Comparison of ENCODE assay signal across 9 mouse cellular contexts in genomic region chr7:45831128-45831525, GRCm38 (mm10). TPM values are rescaled to one million over a fixed set of nuclear protein-coding genes. Genes with fewer than 3 reads are reported as not detected.
DNase-seq lines count a peak whose midpoint lies in the region; ATAC-seq and TF ChIP-seq lines count a peak whose summit lies in the region.
"Had no signal": no experiment of that assay in that cellular context is flagged by ENCODE, and none has a peak within 500 bp of the region (broad histone marks: within the 10 kb centered on the region; RNA-seq: fewer than 3 reads in every experiment).

No protein-coding gene starts in this region.

- H3K4me3 ChIP-seq in heart, embryonic 14.5 days (ENCODE audit: control insufficient read depth in 1 of 2, insufficient read depth in 1 of 2, low read depth in 1 of 2, low read length in 2 of 2): peak overlapping the region; percentile 68 to 82
- peak overlapping the region; percentile 86 for H3K4me3 ChIP-seq in G1E (ENCODE audit: low read depth, low read length)
- H3K4me3 ChIP-seq in hindbrain, embryonic 11.5 days (ENCODE audit: low read depth, low read length): peak overlapping the region; percentile 89
- peak overlapping the region; percentile 79 for H3K4me3 ChIP-seq in midbrain, embryonic 12.5 days

- peaks cover 35% of the 10 kb centered on the region for H3K36me3 ChIP-seq in heart, embryonic 14.5 days (ENCODE audit: control insufficient read depth, insufficient read depth, low read length)
- peaks cover 40% of the 10 kb centered on the region for H3K36me3 ChIP-seq in G1E (replicated peaks)
- peaks cover 4% of the 10 kb centered on the region; the same call in 1 of the 2 replicates for H3K36me3 ChIP-seq in hindbrain, embryonic 11.5 days (ENCODE audit: control insufficient read depth, insufficient read depth, low read length)
- peaks cover 26% of the 10 kb centered on the region for H3K36me3 ChIP-seq in midbrain, embryonic 12.5 days

- intact Hi-C loops in heart, postnatal 25 days (cut with DNase I): loop anchor here (2.0 kb wide), 1 partner anchor 18 kb away; no protein-coding TSS in a partner anchor

- WGBS in heart, embryonic 14.5 days: 24% methylated on average over 5 of the region's 5 CpGs
- WGBS in hindbrain, embryonic 11.5 days: 25% methylated on average over 5 of the region's 5 CpGs
- WGBS in midbrain, embryonic 12.5 days: 18% methylated on average over 5 of the region's 5 CpGs

- TF ChIP-seq CTCF in G1E (IDR thresholded peaks at IDR 0.05; ENCODE audit: low read depth, low read length): no peak

- H3K4me2 ChIP-seq in heart, embryonic 14.5 days (ENCODE audit: low read length): peak overlapping the region; percentile 74
- H3K4me2 ChIP-seq in hindbrain, embryonic 11.5 days (replicated peaks; ENCODE audit: low read depth, low read length): peak overlapping the region; percentile 84
- peak overlapping the region; percentile 78 for H3K4me2 ChIP-seq in midbrain, embryonic 12.5 days (replicated peaks)

- no peak for DNase-seq in heart, postnatal 25 days (ENCODE audit: low spot score)
- no peak for DNase-seq in G1E (ENCODE audit: low spot score)
- no peak for DNase-seq in hindbrain, embryonic 11.5 days (ENCODE audit: low spot score)
- DNase-seq in layer of hippocampus, postnatal 25 days (ENCODE audit: extremely low spot score in 1 of 2, low spot score in 1 of 2): no peak
- no peak for DNase-seq in frontal cortex, adult 2 months (ENCODE audit: extremely low spot score in 1 of 2, low spot score in 1 of 2)
- DNase-seq in spleen, postnatal 36 days (ENCODE audit: low spot score in 2 of 2): no peak

- H3K4me1 ChIP-seq in heart, embryonic 14.5 days (ENCODE audit: control insufficient read depth in 2 of 2, insufficient read depth in 2 of 2, low read length in 2 of 2): peaks cover 3 to 20% of the 10 kb centered on the region in 2 experiments; a peak in 3 of 4 replicates
- peaks cover 47% of the 10 kb centered on the region for H3K4me1 ChIP-seq in G1E (ENCODE audit: insufficient read depth, low read depth, low read length)
- H3K4me1 ChIP-seq in hindbrain, embryonic 11.5 days (replicated peaks; ENCODE audit: control insufficient read depth, insufficient read depth, low read length): peaks cover 11% of the 10 kb centered on the region
- peaks cover 32% of the 10 kb centered on the region for H3K4me1 ChIP-seq in midbrain, embryonic 12.5 days

- peaks cover 51% of the 10 kb centered on the region for H3K27me3 ChIP-seq in heart, embryonic 14.5 days (ENCODE audit: control insufficient read depth, insufficient read depth, low read length)
- H3K27me3 ChIP-seq in G1E (ENCODE audit: insufficient read depth, low read length): peaks cover 2% of the 10 kb centered on the region; the same call in 1 of the 2 replicates
- peaks cover 45% of the 10 kb centered on the region for H3K27me3 ChIP-seq in hindbrain, embryonic 11.5 days (ENCODE audit: control insufficient read depth, insufficient read depth, low read length)
- H3K27me3 ChIP-seq in midbrain, embryonic 12.5 days: peaks cover 49% of the 10 kb centered on the region
- H3K27me3 ChIP-seq: Patski had no signal

- H3K9me3 ChIP-seq in heart, embryonic 14.5 days (ENCODE audit: control insufficient read depth, low read length): no peaks in the 10 kb centered on the region
- peaks cover 27% of the 10 kb centered on the region for H3K9me3 ChIP-seq in G1E (replicated peaks)
- H3K9me3 ChIP-seq in hindbrain, embryonic 11.5 days (ENCODE audit: control insufficient read depth, low read length): no peaks in the 10 kb centered on the region
- no peaks in the 10 kb centered on the region for H3K9me3 ChIP-seq in midbrain, embryonic 12.5 days

- no peak overlapping the region for H3K27ac ChIP-seq in heart, embryonic 14.5 days (replicated peaks in 1 of 2; ENCODE audit: control insufficient read depth in 1 of 2, insufficient read depth in 1 of 2, low read depth in 2 of 2, low read length in 2 of 2)
- H3K27ac ChIP-seq in hindbrain, embryonic 11.5 days (ENCODE audit: low read depth, low read length): no peak overlapping the region
- peak overlapping the region; percentile 71; the same call in 1 of the 2 replicates for H3K27ac ChIP-seq in midbrain, embryonic 12.5 days (replicated peaks)

- no peak for ATAC-seq in heart, embryonic 14.5 days (ENCODE audit: insufficient number of reproducible peaks, insufficient read depth, low FRiP score, low read depth)
- ATAC-seq in G1E (ENCODE audit: extremely low read depth, insufficient number of reproducible peaks, low FRiP score, poor library complexity, severe bottlenecking): no peak
- ATAC-seq in hindbrain, embryonic 11.5 days (ENCODE audit: low FRiP score): peak; percentile 56; the same call in 1 of the 2 replicates
- ATAC-seq in midbrain, embryonic 12.5 days (ENCODE audit: low FRiP score, low read depth): peak; percentile 55; the same call in 1 of the 2 replicates

- peak overlapping the region; percentile 83 for H3K9ac ChIP-seq in heart, embryonic 14.5 days (ENCODE audit: low read length)
- peak overlapping the region; percentile 77 for H3K9ac ChIP-seq in hindbrain, embryonic 11.5 days (ENCODE audit: low read depth, low read length)
- H3K9ac ChIP-seq in midbrain, embryonic 12.5 days (replicated peaks): no peak overlapping the region

RNA-seq across cellular contexts. Expression of gene Grwd1, which starts 0.4 kb away (rescaled TPM):
- polyA plus RNA-seq in heart, embryonic 14.5 days (2014; fragmentation: Nextera tagmentation; extraction: Ambion mirVana): 33.5 and 36.2 TPM in 2 replicates
- 10 to 100 TPM in 1 of 2 experiments, 1 to 10 TPM in 1; 10.0 to 11.2 TPM for total RNA-seq in heart, postnatal 25 days (2021)
- total RNA-seq in G1E (2014; fragmentation: Nextera tagmentation) (10.2 and 16.9 TPM in 2 replicates), G1E (2017) (20.6 and 21.9 TPM in 2 replicates)
- polyA plus RNA-seq in G1E (2012): 62.9 and 72.8 TPM in 2 replicates
- 56.7 and 66.0 TPM in 2 replicates for polyA plus RNA-seq in hindbrain, embryonic 11.5 days (2014; fragmentation: Nextera tagmentation; extraction: Ambion mirVana)
- polyA plus RNA-seq in midbrain, embryonic 12.5 days (2016; fragmentation: Nextera tagmentation; extraction: Ambion mirVana): 50.1 and 50.2 TPM in 2 replicates
- total RNA-seq in layer of hippocampus, postnatal 25 days (2021): 10 to 100 TPM; 20.0 to 20.8 TPM
- polyA plus RNA-seq in frontal cortex, adult 2 months (2012; rRNA removed): 17.9 TPM in 2 replicates

RNA-seq across cellular contexts. Expression of gene Kcnj14, which starts 6.5 kb away (rescaled TPM):
- 0.26 and 0.78 TPM in 2 replicates for polyA plus RNA-seq in heart, embryonic 14.5 days (2014; fragmentation: Nextera tagmentation; extraction: Ambion mirVana)
- total RNA-seq in heart, postnatal 25 days (2021): under 1 TPM; 0.55 to 0.70 TPM
- 0.30 TPM in 1 of 2 replicates, not detected in the other for total RNA-seq in G1E (2014; fragmentation: Nextera tagmentation)
- 0.23 and 0.33 TPM in 2 replicates for total RNA-seq in G1E (2017)
- polyA plus RNA-seq in G1E (2012): 0.39 and 0.57 TPM in 2 replicates
- polyA plus RNA-seq in hindbrain, embryonic 11.5 days (2014; fragmentation: Nextera tagmentation; extraction: Ambion mirVana): 0.48 and 0.57 TPM in 2 replicates
- polyA plus RNA-seq in midbrain, embryonic 12.5 days (2016; fragmentation: Nextera tagmentation; extraction: Ambion mirVana): 0.46 and 1.1 TPM in 2 replicates
- 1 to 10 TPM; 1.4 to 2.6 TPM for total RNA-seq in layer of hippocampus, postnatal 25 days (2021)
- polyA plus RNA-seq in frontal cortex, adult 2 months (2012; rRNA removed): 2.1 and 2.6 TPM in 2 replicates

RNA-seq across cellular contexts. Expression of gene Cyth2, which starts 16.7 kb away (rescaled TPM):
- polyA plus RNA-seq in heart, embryonic 14.5 days (2014; fragmentation: Nextera tagmentation; extraction: Ambion mirVana): 88.6 and 89.7 TPM in 2 replicates
- total RNA-seq in heart, postnatal 25 days (2021): 10 to 100 TPM; 63.2 to 65.5 TPM
- total RNA-seq in G1E (2014; fragmentation: Nextera tagmentation) (14.5 and 18.5 TPM in 2 replicates), G1E (2017) (40.9 and 47.6 TPM in 2 replicates)
- 85.5 and 121 TPM in 2 replicates for polyA plus RNA-seq in G1E (2012)
- 211 and 248 TPM in 2 replicates for polyA plus RNA-seq in hindbrain, embryonic 11.5 days (2014; fragmentation: Nextera tagmentation; extraction: Ambion mirVana)
- polyA plus RNA-seq in midbrain, embryonic 12.5 days (2016; fragmentation: Nextera tagmentation; extraction: Ambion mirVana): 288 and 293 TPM in 2 replicates
- total RNA-seq in layer of hippocampus, postnatal 25 days (2021): 100 to 1,000 TPM; 153 to 154 TPM
- polyA plus RNA-seq in frontal cortex, adult 2 months (2012; rRNA removed): 158 and 167 TPM in 2 replicates

RNA-seq across cellular contexts. Expression of gene Kdelr1, which starts 41.4 kb away (rescaled TPM):
- 85.7 and 125 TPM in 2 replicates for polyA plus RNA-seq in heart, embryonic 14.5 days (2014; fragmentation: Nextera tagmentation; extraction: Ambion mirVana)
- total RNA-seq in heart, postnatal 25 days (2021): 100 to 1,000 TPM in 1 of 2 experiments, 10 to 100 TPM in 1; 97.5 to 114 TPM
- total RNA-seq in G1E (2014; fragmentation: Nextera tagmentation): 125 and 135 TPM in 2 replicates
- 54.8 and 55.2 TPM in 2 replicates for total RNA-seq in G1E (2017)
- polyA plus RNA-seq in G1E (2012): 209 and 350 TPM in 2 replicates
- 75.9 and 99.4 TPM in 2 replicates for polyA plus RNA-seq in hindbrain, embryonic 11.5 days (2014; fragmentation: Nextera tagmentation; extraction: Ambion mirVana)
- polyA plus RNA-seq in midbrain, embryonic 12.5 days (2016; fragmentation: Nextera tagmentation; extraction: Ambion mirVana): 40.6 and 54.6 TPM in 2 replicates
- total RNA-seq in layer of hippocampus, postnatal 25 days (2021): 10 to 100 TPM; 74.9 to 75.2 TPM
- 95.1 and 121 TPM in 2 replicates for polyA plus RNA-seq in frontal cortex, adult 2 months (2012; rRNA removed)

RNA-seq across cellular contexts. Expression of gene Sult2b1, which starts 46.7 kb away (rescaled TPM):
- polyA plus RNA-seq in heart, embryonic 14.5 days (2014; fragmentation: Nextera tagmentation; extraction: Ambion mirVana): 0.30 and 0.81 TPM in 2 replicates
- not detected for total RNA-seq in heart, postnatal 25 days (2021)
- not detected in 2 replicates for total RNA-seq in G1E (2014; fragmentation: Nextera tagmentation)
- 0.05 and 0.35 TPM in 2 replicates for total RNA-seq in G1E (2017)
- polyA plus RNA-seq in G1E (2012): not detected in 2 replicates
- 1.4 and 1.9 TPM in 2 replicates for polyA plus RNA-seq in hindbrain, embryonic 11.5 days (2014; fragmentation: Nextera tagmentation; extraction: Ambion mirVana)
- polyA plus RNA-seq in midbrain, embryonic 12.5 days (2016; fragmentation: Nextera tagmentation; extraction: Ambion mirVana): 1.5 and 2.2 TPM in 2 replicates
- total RNA-seq in layer of hippocampus, postnatal 25 days (2021): 1 to 10 TPM; 6.8 to 9.1 TPM
- polyA plus RNA-seq in frontal cortex, adult 2 months (2012; rRNA removed): 15.2 and 17.7 TPM in 2 replicates

Comparison
In these comparisons a context has a peak if more than half of its experiments do, and no peak if none do; other contexts are left out.
1. ATAC-seq: peak in hindbrain, embryonic 11.5 days (single experiment) and midbrain, embryonic 12.5 days (single experiment); none in heart, embryonic 14.5 days (single experiment) and G1E (single experiment).
2. Peak in every context shown above with its lines, with median percentiles within 50 percentile points of each other: H3K4me2 ChIP-seq and H3K4me3 ChIP-seq.